Mouse (Mus musculus) CH12.LX (cell line): ENCODE measurements around the gene Vmo1. TPM values are rescaled to one million over a fixed set of nuclear protein-coding genes. Genes with fewer than 3 reads are reported as not detected.

Experiments used
- DNase-seq: peaks from one replicate; pipeline ENCODE4 v3.0.0-alpha.2; 2013; ENCODE audit errors: extremely low read depth
- H3K27ac ChIP-seq: 2 replicates; pipeline ENCODE4 v1.5.1; 2012; ENCODE audit warnings: low read depth, mild to moderate bottlenecking, control low read depth, moderate library complexity; ENCODE audit not compliant: insufficient read depth
- H3K27me3 ChIP-seq: replicated peaks from 2 replicates; pipeline ENCODE3; 2012; ENCODE audit warnings: inconsistent platforms
- H3K36me3 ChIP-seq, 2 experiments: replicated peaks in 1 of 2; 2 replicates each; pipeline versions ENCODE3 to v1.6.1; 2012; ENCODE audit warnings: inconsistent platforms in 1 of 2, low read length in 1 of 2, mild to moderate bottlenecking in 1 of 2, mixed read lengths in 1 of 2, moderate library complexity in 1 of 2; ENCODE audit not compliant: control insufficient read depth in 1 of 2, insufficient read depth in 1 of 2
- H3K4me1 ChIP-seq, 2 experiments: 2 replicates each; pipeline ENCODE4 v1.6.1; 2012; ENCODE audit warnings: inconsistent platforms in 1 of 2, moderate library complexity in 1 of 2; ENCODE audit not compliant: insufficient read depth in 2 of 2, control insufficient read depth in 1 of 2
- H3K4me2 ChIP-seq: 2 replicates; pipeline ENCODE4 v1.6.1; 2012; ENCODE audit warnings: low read depth, mild to moderate bottlenecking, control low read depth; ENCODE audit not compliant: poor library complexity, insufficient read depth, severe bottlenecking
- H3K4me3 ChIP-seq, 3 experiments: fragments of 150-350 bp in 1 of 3; sonication (generic) in 1 of 3; replicated peaks in 1 of 3; 2 replicates each; pipeline versions ENCODE3 to v1.5.1; 2011 to 2012; ENCODE audit warnings: low read depth in 2 of 3, low read length in 2 of 3, mild to moderate bottlenecking in 2 of 3, moderate library complexity in 2 of 3, control low read depth in 1 of 3, improper control_type of control experiment in 1 of 3, inconsistent platforms in 1 of 3, mixed read lengths in 1 of 3; ENCODE audit not compliant: poor library complexity in 1 of 3
- H3K79me2 ChIP-seq: replicated peaks from 2 replicates; pipeline ENCODE4 v1.6.1; 2012; ENCODE audit warnings: mild to moderate bottlenecking, moderate library complexity; ENCODE audit not compliant: control insufficient read depth, poor library complexity, insufficient read depth, severe bottlenecking; ENCODE audit errors: extremely low read depth
- H3K9ac ChIP-seq: 2 replicates; pipeline ENCODE4 v1.6.1; 2012; ENCODE audit warnings: low read depth, mild to moderate bottlenecking, control low read depth, moderate library complexity; ENCODE audit not compliant: insufficient read depth
- H3K9me3 ChIP-seq: replicated peaks from 2 replicates; pipeline ENCODE3; 2012; ENCODE audit warnings: low read length, inconsistent platforms, mixed read lengths
- BHLHE40 ChIP-seq: IDR thresholded peaks from 2 replicates; pipeline ENCODE4 v1.6.1; 2011; ENCODE audit warnings: mild to moderate bottlenecking, low read depth, low read length, improper control_type of control experiment
- CHD1 ChIP-seq: IDR thresholded peaks from 2 replicates; pipeline ENCODE4 v1.6.1; 2012; ENCODE audit warnings: low read depth, low read length, improper control_type of control experiment, inconsistent platforms
- CHD2 ChIP-seq: IDR thresholded peaks from 2 replicates; pipeline ENCODE4 v1.6.1; 2011; ENCODE audit warnings: low read length, improper control_type of control experiment
- CTCF ChIP-seq, 2 experiments: IDR thresholded peaks in 1 of 2; conservative IDR thresholded peaks in 1 of 2; 2 replicates each; pipeline ENCODE4 v1.5.1; 2011 to 2012; ENCODE audit warnings: low read depth in 2 of 2, low read length in 2 of 2, improper control_type of control experiment in 1 of 2, inconsistent platforms in 1 of 2, mild to moderate bottlenecking in 1 of 2, moderate library complexity in 1 of 2
- E2F4 ChIP-seq: IDR thresholded peaks from 2 replicates; pipeline ENCODE4 v1.6.1; 2011; ENCODE audit warnings: low read depth, low read length, improper control_type of control experiment; ENCODE audit not compliant: insufficient replicate concordance
- ELF1 ChIP-seq: IDR thresholded peaks from 2 replicates; pipeline ENCODE4 v1.6.1; 2014; ENCODE audit warnings: low read depth, mild to moderate bottlenecking, inconsistent platforms, low read length, improper control_type of control experiment
- EP300 ChIP-seq: IDR thresholded peaks from 2 replicates; pipeline ENCODE4 v1.6.1; 2011; ENCODE audit warnings: low read length, improper control_type of control experiment
- ETS1 ChIP-seq: conservative IDR thresholded peaks from 2 replicates; pipeline ENCODE4 v1.6.1; 2012; ENCODE audit warnings: low read depth, mild to moderate bottlenecking, inconsistent platforms, low read length, improper control_type of control experiment, moderate library complexity
- GABPA ChIP-seq: IDR thresholded peaks from 2 replicates; pipeline ENCODE4 v1.6.1; 2012; ENCODE audit warnings: low read depth, low read length, improper control_type of control experiment, inconsistent platforms; ENCODE audit not compliant: insufficient replicate concordance
- HCFC1 ChIP-seq: IDR thresholded peaks from 2 replicates; pipeline ENCODE4 v1.6.1; 2012; ENCODE audit warnings: low read depth, mild to moderate bottlenecking, inconsistent platforms, low read length, improper control_type of control experiment
- IRF4 ChIP-seq: IDR thresholded peaks from 2 replicates; pipeline ENCODE4 v1.6.1; 2014; ENCODE audit warnings: low read depth, mild to moderate bottlenecking, inconsistent platforms, low read length, improper control_type of control experiment
- JUN ChIP-seq: IDR thresholded peaks from 2 replicates; pipeline ENCODE4 v1.6.1; 2011; ENCODE audit warnings: low read depth, mild to moderate bottlenecking, low read length, improper control_type of control experiment, moderate library complexity; ENCODE audit not compliant: insufficient read depth
- JUND ChIP-seq: conservative IDR thresholded peaks from 2 replicates; pipeline ENCODE4 v1.6.1; 2011; ENCODE audit warnings: low read depth, low read length, improper control_type of control experiment
- MAX ChIP-seq: IDR thresholded peaks from 2 replicates; pipeline ENCODE4 v1.6.1; 2011; ENCODE audit warnings: low read length, improper control_type of control experiment
- MEF2A ChIP-seq: IDR thresholded peaks from 2 replicates; pipeline ENCODE4 v1.6.1; 2014; ENCODE audit warnings: low read depth, mild to moderate bottlenecking, inconsistent platforms, low read length, improper control_type of control experiment, borderline replicate concordance
- MYC ChIP-seq: IDR thresholded peaks from 2 replicates; pipeline ENCODE4 v1.6.1; 2011; ENCODE audit warnings: low read depth, mild to moderate bottlenecking, improper control_type of control experiment, low read length
- NELFE ChIP-seq: IDR thresholded peaks from 2 replicates; pipeline ENCODE4 v1.6.1; 2011; ENCODE audit warnings: low read depth, low read length, improper control_type of control experiment
- PAX5 ChIP-seq: IDR thresholded peaks from 2 replicates; pipeline ENCODE4 v1.6.1; 2012; ENCODE audit warnings: low read length, inconsistent platforms, mixed read lengths
- POLR2A ChIP-seq: IDR thresholded peaks from 2 replicates; pipeline ENCODE4 v1.6.1; 2011; ENCODE audit warnings: low read depth, mild to moderate bottlenecking, improper control_type of control experiment, low read length
- POLR2AphosphoS2 ChIP-seq: IDR thresholded peaks from 2 replicates; pipeline ENCODE4 v1.6.1; 2011; ENCODE audit warnings: low read depth, low read length, improper control_type of control experiment
- RAD21 ChIP-seq: IDR thresholded peaks from 2 replicates; pipeline ENCODE4 v1.6.1; 2011; ENCODE audit warnings: low read depth, mild to moderate bottlenecking, low read length, improper control_type of control experiment, moderate library complexity
- RCOR1 ChIP-seq: conservative IDR thresholded peaks from 2 replicates; pipeline ENCODE4 v1.6.1; 2012; ENCODE audit warnings: low read depth, mild to moderate bottlenecking, inconsistent platforms, low read length, improper control_type of control experiment
- SIN3A ChIP-seq: IDR thresholded peaks from 2 replicates; pipeline ENCODE4 v1.6.1; 2012; ENCODE audit warnings: low read length, improper control_type of control experiment, inconsistent platforms
- SMC3 ChIP-seq: IDR thresholded peaks from 2 replicates; pipeline ENCODE4 v1.6.1; 2011; ENCODE audit warnings: low read depth, low read length, improper control_type of control experiment
- TCF12 ChIP-seq: IDR thresholded peaks from 2 replicates; pipeline ENCODE4 v1.6.1; 2014; ENCODE audit warnings: low read depth, mild to moderate bottlenecking, inconsistent platforms, low read length, improper control_type of control experiment
- UBTF ChIP-seq: IDR thresholded peaks from 2 replicates; pipeline ENCODE4 v1.6.1; 2012; ENCODE audit warnings: low read depth, mild to moderate bottlenecking, inconsistent platforms, low read length, improper control_type of control experiment, moderate library complexity
- USF1 ChIP-seq: IDR thresholded peaks from 2 replicates; pipeline ENCODE4 v1.6.1; 2014; ENCODE audit warnings: low read depth, mild to moderate bottlenecking, inconsistent platforms, low read length, improper control_type of control experiment
- USF2 ChIP-seq: conservative IDR thresholded peaks from 2 replicates; pipeline ENCODE4 v1.6.1; 2011; ENCODE audit warnings: low read depth, low read length, improper control_type of control experiment
- ZC3H11A ChIP-seq: IDR thresholded peaks from 2 replicates; pipeline ENCODE4 v1.6.1; 2012; ENCODE audit warnings: low read depth, mild to moderate bottlenecking, inconsistent platforms, low read length, improper control_type of control experiment
- ZMIZ1 ChIP-seq: IDR thresholded peaks from 2 replicates; pipeline ENCODE4 v1.6.1; 2012; ENCODE audit warnings: low read depth, mild to moderate bottlenecking, inconsistent platforms, low read length, improper control_type of control experiment
- dilution Hi-C: fragments of 300-500 bp; cut with MboI; formaldehyde crosslinking; loops from 2 replicates; pipeline ENCODE4 v1.14.3; 2020; ENCODE audit warnings: low sequenced_read_pairs; ENCODE audit not compliant: extremely low pct_unique_long_range_greater_than_20kb, extremely low pct_ligation_motif_present
- in situ Hi-C: fragments of 300-500 bp; cut with MboI; formaldehyde crosslinking; loops from 3 replicates; pipeline ENCODE4 v1.14.3; 2019; ENCODE audit warnings: low sequenced_read_pairs, low pct_ligation_motif_present, low pct_unique_long_range_greater_than_20kb, mixed read lengths
- polyA plus RNA-seq: library from polyadenylated mRNA; unstranded; fragments of >175 nt; gene quantifications from 2 replicates; pipeline ENCODE4 v1.2.1, GENCODE M21; 2012; ENCODE audit warnings: low read depth; ENCODE audit not compliant: insufficient read length
- total RNA-seq, 2 experiments: library from RNA; depleted of rRNA; stranded (reverse); fragments of 300-350 nt in 1 of 2; fragments of >200 nt in 1 of 2; gene quantifications; 2 replicates each; pipeline ENCODE4 v1.2.3; 2012 to 2014

The Vmo1 gene
- total and polyA plus RNA-seq, 3 experiments, result 0.36 to 0.70 TPM; not detected in 1

- dilution Hi-C loops (no loop called here), in situ Hi-C loops (no loop called here)
- Histone ChIP-seq H3K79me2 (no peaks in the 10 kb centered on the region), H3K27me3 (no peaks in the 10 kb centered on the region), H3K9ac (no peak overlapping the region), H3K27ac (no peak overlapping the region), H3K4me2 (peak overlapping the region; percentile 65; the same call in 1 of the 2 replicates), H3K9me3 (no peaks in the 10 kb centered on the region), H3K4me1 (peaks cover 0 to 16% of the 10 kb centered on the region in 2 experiments; a peak in 2 of 4 replicates), H3K36me3 (peaks cover 0 to 9% of the 10 kb centered on the region in 2 experiments), H3K4me3 (no peak overlapping the region)
- TF ChIP-seq SIN3A, result no peak
- TF ChIP-seq JUND, result no peak
- TF ChIP-seq HCFC1, result no peak
- no peak for TF ChIP-seq CHD1
- TF ChIP-seq CHD2, result no peak
- no peak for TF ChIP-seq EP300
- no peak for TF ChIP-seq MEF2A
- no peak for TF ChIP-seq IRF4
- no peak for TF ChIP-seq JUN
- TF ChIP-seq GABPA, result no peak
- no peak for TF ChIP-seq USF2
- TF ChIP-seq POLR2AphosphoS2, result no peak
- TF ChIP-seq SMC3, result no peak
- no peak for DNase-seq
Observed at GRCm38 (mm10) chr11:70540928-70541327, 26.5 kb upstream of the Vmo1 start.

- Histone ChIP-seq H3K9me3 (no peaks in the 10 kb centered on the region), H3K27ac (no peak within 1 kb of the TSS), H3K4me1 (peaks cover 0 to 16% of the 10 kb centered on the region in 2 experiments; a peak in 2 of 4 replicates), H3K4me2 (peak within 1 kb of the TSS; percentile 66), H3K4me3 (peak within 1 kb of the TSS; percentile 53 to 71 (median 57)), H3K36me3 (peaks cover 0 to 9% of the 10 kb centered on the region in 2 experiments), H3K79me2 (no peaks in the 10 kb centered on the region), H3K9ac (peak within 1 kb of the TSS; percentile 62), H3K27me3 (no peaks in the 10 kb centered on the region)
- in situ Hi-C loops, result no loop called here
- DNase-seq, result peak; percentile 90
- dilution Hi-C loops, result no loop called here
- peak; percentile 55; the same call in 1 of the 2 replicates for TF ChIP-seq MEF2A
- TF ChIP-seq PAX5, result no peak
- peak; percentile 44; the same call in 1 of the 2 replicates for TF ChIP-seq MYC
- no peak for TF ChIP-seq EP300
- TF ChIP-seq ZC3H11A, result peak; percentile 31; the same call in 1 of the 2 replicates
- TF ChIP-seq IRF4, result peak; percentile 26; the same call in 1 of the 2 replicates
- 0 out of 2 replicates have a peak, but pooled peaks have one; percentile 12 for TF ChIP-seq BHLHE40
- no peak; the same call in 1 of the 2 replicates for TF ChIP-seq ZMIZ1
- TF ChIP-seq RCOR1, result no peak
- TF ChIP-seq CHD2, result 0 out of 2 replicates have a peak, but pooled peaks have one; percentile 26
- TF ChIP-seq GABPA, result no peak
- TF ChIP-seq JUND, result no peak
- TF ChIP-seq TCF12, result peak; percentile 84; the same call in 1 of the 2 replicates
- TF ChIP-seq UBTF, result peak; percentile 62; the same call in 1 of the 2 replicates
- peak in 1 of 2 experiments; percentile 85; a peak in 2 of 4 replicates for TF ChIP-seq CTCF (conservative IDR thresholded peaks at IDR 0.05 in 1 of 2, IDR thresholded peaks at IDR 0.05 in 1 of 2; ENCODE audit: low read depth in 2 of 2, low read length in 2 of 2)
- peak; percentile 50 for TF ChIP-seq ELF1
- TF ChIP-seq MAX, result no peak; the same call in 1 of the 2 replicates
- TF ChIP-seq NELFE, result peak; percentile 79
- peak; percentile 84 for TF ChIP-seq POLR2A
- peak; percentile 86 for TF ChIP-seq SMC3
- no peak for TF ChIP-seq USF1
- TF ChIP-seq CHD1, result no peak
- TF ChIP-seq RAD21, result peak; percentile 70
- TF ChIP-seq ETS1, result 0 out of 2 replicates have a peak, but pooled peaks have one; percentile 12
- no peak for TF ChIP-seq E2F4
Observed at GRCm38 (mm10) chr11:70539877-70540587, 25.6 kb upstream of the Vmo1 start, which contains the start of gene Pld2. Pld2 (plus strand) TSS chr11:70540064.
